Mouse (Mus musculus) E14TG2a.4 (cell line): ENCODE results near the gene Mrps16.

ENCODE experiments used
- CTCF ChIP-seq: conservative IDR thresholded peaks from 2 replicates; pipeline ENCODE4 v1.5.1; 2014; ENCODE audit warnings: low read length
- NANOG ChIP-seq: IDR thresholded peaks from 2 replicates; pipeline ENCODE4 v1.6.1; 2014; ENCODE audit warnings: borderline replicate concordance, low read length, mixed read lengths

DNA sequence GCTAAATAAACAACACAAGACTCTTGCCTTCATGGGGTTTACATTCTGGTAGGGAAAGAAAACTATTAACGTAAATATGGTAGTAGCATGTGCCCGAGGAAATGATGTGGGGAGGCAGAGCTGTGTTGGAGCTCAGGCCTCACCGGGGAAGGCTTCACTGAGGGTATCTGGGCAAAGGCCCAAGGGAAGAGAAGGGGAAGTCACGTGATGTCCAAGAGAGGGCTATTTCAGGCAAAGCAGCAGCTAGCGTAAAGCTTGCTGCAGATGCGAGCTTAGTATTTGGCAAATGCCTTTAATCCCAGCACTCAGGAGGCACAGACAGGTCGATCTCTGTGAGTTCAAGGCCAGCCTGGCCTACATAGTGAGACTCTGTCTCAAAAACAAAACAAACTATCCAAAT, 28.8 kb upstream of the Mrps16 start:
- TF ChIP-seq CTCF (no peak), NANOG (no peak)
